ENCODE assay signal across 9 mouse cellular contexts in genomic region chr2:73419285-73419684, GRCm38 (mm10). TPM values are rescaled to one million over a fixed set of nuclear protein-coding genes. Genes with fewer than 3 reads are reported as not detected.
DNase-seq lines count a peak whose midpoint lies in the region; ATAC-seq and TF ChIP-seq lines count a peak whose summit lies in the region.
"Had no signal": no experiment of that assay in that cellular context is flagged by ENCODE, and none has a peak within 500 bp of the region (broad histone marks: within the 10 kb centered on the region; RNA-seq: fewer than 3 reads in every experiment).

No protein-coding gene starts in this region.

- intact Hi-C loops in heart, adult 2 months (cut with DNase I), result loop anchor here (5.0 kb wide), 1 partner anchor 252 kb away; no protein-coding TSS in a partner anchor

- peak; percentile 65 for TF ChIP-seq CTCF in heart, adult 2 months (IDR thresholded peaks at IDR 0.05)
- peak; percentile 56; the same call in 1 of the 2 replicates for TF ChIP-seq CTCF in small intestine, adult 2 months (IDR thresholded peaks at IDR 0.05; ENCODE audit: extremely low read depth, insufficient read length, insufficient replicate concordance, low read depth, low read length)

- no peak overlapping the region for H3K4me3 ChIP-seq in heart, adult 2 months
- no peak overlapping the region for H3K4me3 ChIP-seq in limb, embryonic 11.5 days (ENCODE audit: low read depth, low read length)
- H3K4me3 ChIP-seq in small intestine, adult 2 months (ENCODE audit: low read depth, low read length), result no peak overlapping the region
- H3K4me3 ChIP-seq: limb, embryonic 15.5 days had no signal

- H3K27me3 ChIP-seq in heart, adult 2 months (ENCODE audit: control insufficient read depth, insufficient read depth, low read length), result no peaks in the 10 kb centered on the region
- no peaks in the 10 kb centered on the region for H3K27me3 ChIP-seq in limb, embryonic 11.5 days (ENCODE audit: control insufficient read depth, insufficient read depth, low read length)
- no peaks in the 10 kb centered on the region for H3K27me3 ChIP-seq in small intestine, adult 2 months (ENCODE audit: control insufficient read depth, insufficient read depth, low read length)
- H3K27me3 ChIP-seq: limb, embryonic 15.5 days had no signal

- H3K36me3 ChIP-seq in heart, adult 2 months (ENCODE audit: control insufficient read depth, insufficient read depth, low read length), result no peaks in the 10 kb centered on the region
- no peaks in the 10 kb centered on the region for H3K36me3 ChIP-seq in limb, embryonic 11.5 days (ENCODE audit: control insufficient read depth, insufficient read depth, low read length)
- no peaks in the 10 kb centered on the region for H3K36me3 ChIP-seq in small intestine, adult 2 months (ENCODE audit: control insufficient read depth, insufficient read depth, low read length)
- H3K36me3 ChIP-seq: limb, embryonic 15.5 days had no signal

- no peaks in the 10 kb centered on the region for H3K9me3 ChIP-seq in limb, embryonic 11.5 days (ENCODE audit: control insufficient read depth, low read length)
- H3K9me3 ChIP-seq: limb, embryonic 15.5 days had no signal

- TF ChIP-seq POLR2A in heart, adult 2 months (IDR thresholded peaks at IDR 0.05; ENCODE audit: insufficient read depth, low read depth, low read length), result no peak
- no peak for TF ChIP-seq POLR2A in small intestine, adult 2 months (IDR thresholded peaks at IDR 0.05; ENCODE audit: low read depth, low read length)

- 33% methylated on average over 4 of the region's 4 CpGs for WGBS in heart, adult 2 months
- WGBS in limb, embryonic 11.5 days, result 30% methylated on average over 4 of the region's 4 CpGs
- WGBS in small intestine, adult 2 months, result 34% methylated on average over 4 of the region's 4 CpGs

- H3K4me2 ChIP-seq in limb, embryonic 11.5 days (ENCODE audit: low read depth, severe bottlenecking), result no peak overlapping the region
- H3K4me2 ChIP-seq: limb, embryonic 15.5 days had no signal

- H3K4me1 ChIP-seq in heart, adult 2 months (ENCODE audit: control insufficient read depth, insufficient read depth, low read length), result no peaks in the 10 kb centered on the region
- no peaks in the 10 kb centered on the region for H3K4me1 ChIP-seq in limb, embryonic 11.5 days (ENCODE audit: control insufficient read depth, insufficient read depth, low read length)
- H3K4me1 ChIP-seq in small intestine, adult 2 months (ENCODE audit: control insufficient read depth, insufficient read depth, insufficient read length, low read length), result peaks cover 2% of the 10 kb centered on the region; the same call in 1 of the 2 replicates
- H3K4me1 ChIP-seq: limb, embryonic 15.5 days had no signal

- DNase-seq in heart, adult 2 months, result peak; percentile 17 to 49
- DNase-seq in heart, adult 9 months (ENCODE audit: low spot score in 2 of 2), result no peak
- peak; percentile 15 for DNase-seq in thymus, postnatal 14 days
- no peak for DNase-seq in thymus, postnatal 10 days (ENCODE audit: low spot score in 2 of 2)
- DNase-seq in embryo, embryonic 10 days (ENCODE audit: low spot score), result peak; percentile 67
- DNase-seq in limb, embryonic 11.5 days (ENCODE audit: low spot score), result peak; percentile 45

- no peak overlapping the region for H3K27ac ChIP-seq in heart, adult 2 months
- no peak overlapping the region for H3K27ac ChIP-seq in limb, embryonic 11.5 days (replicated peaks; ENCODE audit: low read depth, low read length)
- H3K27ac ChIP-seq in small intestine, adult 2 months (ENCODE audit: insufficient read depth, low read depth, low read length), result no peak overlapping the region
- H3K27ac ChIP-seq: limb, embryonic 15.5 days had no signal

- H3K9ac ChIP-seq in heart, adult 2 months (ENCODE audit: low read depth, low read length), result no peak overlapping the region
- H3K9ac ChIP-seq in limb, embryonic 11.5 days (ENCODE audit: low read length), result no peak overlapping the region
- H3K9ac ChIP-seq: limb, embryonic 15.5 days had no signal

- no peaks in the 10 kb centered on the region for H3K79me2 ChIP-seq in heart, adult 2 months (replicated peaks; ENCODE audit: control insufficient read depth, insufficient read depth, low read length)

- no peak for ATAC-seq in limb, embryonic 11.5 days (ENCODE audit: insufficient number of reproducible peaks, low FRiP score, low TSS enrichment, low read depth)
- no peak for ATAC-seq in activated CD4-positive, CD25-positive, alpha-beta regulatory T cell, adult 4 months

- TF ChIP-seq EP300 in heart, adult 2 months (IDR thresholded peaks at IDR 0.05; ENCODE audit: insufficient read depth, low read depth, low read length), result no peak

RNA-seq across cellular contexts. Expression of gene Gpr155, which starts 32.9 kb away (rescaled TPM):
- 10 to 100 TPM; 11.7 to 15.2 TPM for total RNA-seq in heart, adult 2 months (2021)
- polyA plus RNA-seq in heart, adult 2 months (2012; rRNA removed), result 11.3 and 17.0 TPM in 2 replicates
- 2.9 and 3.7 TPM in 2 replicates for polyA plus RNA-seq in limb, embryonic 11.5 days (2014; fragmentation: Nextera tagmentation; extraction: Ambion mirVana)
- polyA plus RNA-seq in small intestine, adult 2 months (2012; rRNA removed), result 6.3 and 9.9 TPM in 2 replicates
- polyA plus RNA-seq in activated CD4-positive, CD25-positive, alpha-beta regulatory T cell, adult 4 months (2017; shearing (Covaris generic)), result 10 to 100 TPM; 15.1 to 19.5 TPM

Comparison
In these comparisons a context has a peak if more than half of its experiments do, and no peak if none do; other contexts are left out.
1. DNase-seq: peak in heart, adult 2 months (2 of 2), thymus, postnatal 14 days (single experiment), embryo, embryonic 10 days (single experiment) and limb, embryonic 11.5 days (single experiment); none in heart, adult 9 months (0 of 2) and thymus, postnatal 10 days (0 of 2).